Mouse (Mus musculus): ENCODE results near the gene Hnrnpul2. TPM values are rescaled to one million over a fixed set of nuclear protein-coding genes. Genes with fewer than 3 reads are reported as not detected.
"Not testable (repeated sequence)": the region's sequence is repeated elsewhere in the genome, so short reads cannot be mapped to it uniquely, and the experiment has no call there.

The Hnrnpul2 gene
- total RNA-seq, 4 experiments from 2014 or later, result 46.0 to 48.9 (median 46.9) TPM

DNA sequence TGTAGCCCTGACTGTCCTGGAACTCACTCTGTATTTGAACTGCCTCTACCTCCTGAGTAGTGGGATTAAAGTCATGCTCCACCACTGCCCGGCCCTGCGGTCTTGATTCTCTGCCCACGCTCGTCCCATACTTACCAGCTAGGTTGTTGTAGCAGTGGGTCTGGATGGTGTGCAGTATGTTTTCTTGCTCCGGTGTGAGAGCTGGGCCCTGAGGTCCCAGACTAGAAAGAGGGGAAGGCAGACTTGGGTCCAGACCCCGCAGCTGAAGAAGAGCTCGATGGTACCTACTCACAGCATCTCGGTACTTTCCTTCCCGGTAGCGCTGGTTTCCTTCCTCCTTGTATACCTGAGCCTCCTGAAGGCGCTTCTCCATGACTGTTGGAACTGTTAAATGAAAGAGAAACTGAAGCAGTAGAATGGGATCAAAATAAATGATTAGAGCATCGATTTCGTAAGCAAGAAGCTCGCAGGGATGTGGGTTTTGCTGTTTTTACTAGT is 1.5 kb upstream of the Hnrnpul2 start:
- no peak for DNase-seq (ENCODE audit: low spot score)

DNA sequence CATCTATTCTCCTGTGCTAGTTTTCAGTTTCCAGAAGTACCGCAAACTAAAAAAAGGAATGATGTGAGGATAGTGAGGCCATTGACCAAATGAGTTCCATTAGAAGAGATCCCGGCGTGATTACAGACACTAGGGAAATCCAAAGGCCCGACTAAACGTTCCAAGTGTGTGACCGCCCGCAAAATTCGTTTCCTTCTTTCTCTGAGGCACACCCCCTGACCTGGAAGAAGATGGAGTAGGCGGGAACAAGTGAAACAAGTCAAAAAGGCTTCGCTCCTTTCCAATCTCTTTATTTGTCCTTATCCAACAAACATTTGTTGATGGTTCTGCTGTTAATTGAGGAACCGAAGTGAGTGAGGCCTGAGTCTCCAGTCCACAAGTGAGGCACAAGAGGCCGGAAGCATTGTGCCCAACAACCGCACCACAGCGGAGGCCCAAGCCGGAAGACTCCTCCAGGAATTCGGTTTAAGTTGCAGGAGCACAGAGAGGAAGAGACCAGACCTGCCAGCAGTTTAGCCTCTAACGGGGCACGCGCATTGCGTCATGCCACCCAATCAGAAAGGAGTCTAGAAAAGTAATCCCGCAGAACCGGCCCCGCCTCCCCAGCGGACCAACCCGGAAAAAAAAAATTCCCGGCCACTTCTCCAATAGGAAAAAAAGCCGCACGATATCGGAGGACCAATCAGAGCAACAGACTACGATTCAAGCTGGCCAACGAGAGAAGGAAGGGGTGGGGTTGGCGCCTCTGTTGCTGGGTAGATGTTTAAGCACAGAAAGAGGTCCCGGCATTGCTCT is 812 bp upstream of the Hnrnpul2 start, which contains the start of gene Ttc9c:
Gene Ttc9c (minus strand): TSS at position 533 of the 795 bp plus-strand sequence.
- peak; percentile 98 for DNase-seq (ENCODE audit: low spot score)

DNA sequence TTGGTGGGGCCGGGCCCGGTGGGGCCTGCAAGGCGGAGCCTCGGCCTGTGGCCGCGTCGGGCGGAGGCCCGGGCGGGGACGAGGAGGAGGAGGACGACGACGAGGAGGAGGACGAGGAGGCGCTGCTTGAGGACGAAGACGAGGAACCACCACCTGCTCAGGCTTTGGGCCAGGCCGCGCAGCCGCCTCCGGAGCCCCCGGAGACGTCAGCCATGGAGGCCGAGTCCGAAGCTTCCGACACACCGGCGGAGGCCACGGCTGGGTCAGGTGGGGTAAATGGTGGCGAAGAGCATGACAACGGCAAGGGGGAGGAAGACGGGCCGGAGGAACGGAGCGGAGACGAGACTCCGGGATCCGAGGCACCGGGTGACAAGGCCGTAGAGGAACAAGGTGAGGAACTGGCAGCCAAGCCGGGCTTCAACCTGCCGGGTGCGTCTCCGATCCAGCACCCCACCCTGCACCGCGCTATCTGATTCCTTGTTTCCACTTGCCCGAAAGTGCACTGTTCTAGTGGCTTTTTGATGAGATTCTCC is 680 bp downstream of the Hnrnpul2 start:
- DNase-seq (ENCODE audit: low spot score), result no peak

DNA sequence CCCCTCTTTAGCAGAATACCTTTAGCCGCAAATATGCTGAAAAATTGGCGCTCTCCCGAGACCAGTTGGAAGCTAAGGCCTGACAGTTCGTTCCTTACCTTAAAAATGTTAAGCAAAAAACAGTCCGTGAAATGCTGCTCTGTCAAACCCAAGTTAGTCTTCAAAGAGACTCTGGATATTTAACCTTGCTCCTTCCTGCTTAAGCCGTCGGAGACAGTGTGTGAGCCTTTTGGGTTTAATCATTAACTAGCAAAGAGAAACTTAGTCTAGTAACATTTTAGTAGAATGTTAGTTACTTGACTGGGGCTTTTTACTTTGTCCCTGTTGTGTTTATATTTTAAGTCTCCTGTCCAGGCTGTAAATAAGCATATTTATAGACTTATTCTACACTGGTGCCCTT is 1.3 kb downstream of the Hnrnpul2 start:
- no peak for DNase-seq (ENCODE audit: low spot score)

DNA sequence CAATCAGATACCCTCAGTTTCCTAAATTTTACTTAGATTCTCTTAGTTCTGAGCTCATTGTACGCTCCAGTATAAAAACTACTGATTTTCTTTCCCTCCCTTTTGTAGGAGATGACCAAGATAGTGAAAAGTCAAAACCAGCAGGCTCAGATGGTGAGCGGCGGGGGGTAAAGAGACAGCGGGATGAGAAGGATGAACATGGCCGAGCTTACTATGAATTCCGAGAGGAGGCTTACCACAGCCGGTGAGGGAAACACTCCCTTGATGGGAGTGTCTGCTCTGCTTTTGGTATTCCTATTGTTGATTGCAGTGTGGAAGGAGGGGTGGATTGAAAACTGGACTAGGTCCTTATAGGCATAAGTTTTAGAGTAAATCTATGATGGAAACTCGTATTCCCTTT is 2.9 kb downstream of the Hnrnpul2 start:
- DNase-seq (ENCODE audit: low spot score), result no peak

DNA sequence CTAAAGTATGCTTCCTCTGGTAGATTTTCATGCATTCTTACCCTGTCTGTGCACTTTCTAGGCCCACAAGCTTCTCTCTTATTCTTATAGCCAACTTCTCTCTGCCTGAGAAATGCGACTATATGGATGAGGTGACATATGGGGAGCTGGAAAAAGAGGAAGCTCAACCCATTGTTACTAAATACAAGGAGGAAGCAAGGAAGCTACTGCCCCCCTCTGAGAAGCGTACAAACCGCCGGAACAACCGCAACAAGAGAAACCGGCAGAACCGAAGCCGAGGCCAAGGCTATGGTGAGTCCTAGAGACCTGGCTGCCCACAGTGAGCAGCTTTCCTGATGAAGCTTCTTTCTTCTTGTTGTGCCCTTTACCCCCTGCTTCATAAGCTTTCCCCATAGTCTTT is 9.8 kb downstream of the Hnrnpul2 start, which contains the start of gene AC129217.1:
Gene AC129217.1 (plus strand): TSS at position 114 of the 400 bp plus-strand sequence.
- DNase-seq (ENCODE audit: low spot score), result no peak

DNA sequence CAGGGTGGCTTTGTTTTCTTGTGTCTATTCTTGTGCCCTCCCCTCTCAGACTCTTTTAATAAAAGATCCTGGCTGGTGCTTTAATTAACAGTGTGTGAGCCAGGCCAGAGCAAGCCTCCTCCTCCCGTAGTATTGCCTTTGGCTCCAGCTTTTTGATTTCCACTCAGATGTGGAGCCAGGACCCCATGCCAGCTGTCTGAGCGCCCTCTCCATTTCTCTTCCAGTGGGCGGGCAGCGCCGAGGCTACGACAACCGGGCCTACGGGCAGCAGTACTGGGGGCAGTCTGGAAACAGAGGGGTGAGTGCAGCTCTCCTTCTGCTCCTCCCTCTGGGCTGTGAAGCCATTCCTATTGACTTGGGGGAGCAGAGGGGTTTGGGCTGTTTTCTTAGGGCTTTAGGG is 10.9 kb downstream of the Hnrnpul2 start:
- DNase-seq (ENCODE audit: low spot score), result no peak

DNA sequence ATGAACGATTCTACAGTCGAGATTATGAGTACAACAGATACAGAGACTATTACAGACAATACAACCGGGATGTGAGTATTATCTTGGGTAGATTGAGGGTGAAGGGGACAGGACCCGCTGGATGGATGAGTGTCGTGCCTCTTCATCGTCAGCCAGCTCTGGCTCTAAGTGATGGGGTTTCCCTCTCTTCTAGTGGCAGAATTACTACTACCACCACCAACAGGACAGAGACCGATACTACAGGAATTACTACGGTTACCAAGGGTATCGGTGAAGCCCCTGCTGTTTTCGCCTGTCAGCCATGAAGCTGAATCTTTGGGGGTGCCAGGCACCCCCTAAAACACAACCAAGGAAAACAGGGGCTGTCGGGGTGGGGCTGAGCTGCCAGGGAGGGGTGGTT is 11.5 kb downstream of the Hnrnpul2 start:
- no peak for DNase-seq (ENCODE audit: low spot score)

DNA sequence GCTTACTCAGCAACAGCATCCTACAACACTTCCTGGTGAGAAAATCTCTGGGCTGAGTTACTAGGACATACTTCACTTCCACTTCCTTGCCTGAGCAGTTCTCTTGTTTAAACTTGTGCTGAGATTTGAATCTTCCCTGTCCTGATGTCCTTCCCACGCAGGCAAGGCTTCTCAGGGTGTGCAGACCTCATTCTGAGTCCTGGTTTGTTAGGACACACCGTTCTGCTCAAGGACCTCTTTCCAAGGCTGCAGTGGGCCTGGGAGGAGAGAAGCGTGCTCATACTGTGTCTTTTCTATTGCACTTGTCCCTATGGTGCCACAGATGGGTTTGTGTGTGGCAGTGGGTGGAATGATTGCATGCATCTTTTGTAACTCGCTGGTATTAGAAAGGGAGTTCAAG is 13.2 kb downstream of the Hnrnpul2 start:
- DNase-seq (ENCODE audit: low spot score), result no peak

DNA sequence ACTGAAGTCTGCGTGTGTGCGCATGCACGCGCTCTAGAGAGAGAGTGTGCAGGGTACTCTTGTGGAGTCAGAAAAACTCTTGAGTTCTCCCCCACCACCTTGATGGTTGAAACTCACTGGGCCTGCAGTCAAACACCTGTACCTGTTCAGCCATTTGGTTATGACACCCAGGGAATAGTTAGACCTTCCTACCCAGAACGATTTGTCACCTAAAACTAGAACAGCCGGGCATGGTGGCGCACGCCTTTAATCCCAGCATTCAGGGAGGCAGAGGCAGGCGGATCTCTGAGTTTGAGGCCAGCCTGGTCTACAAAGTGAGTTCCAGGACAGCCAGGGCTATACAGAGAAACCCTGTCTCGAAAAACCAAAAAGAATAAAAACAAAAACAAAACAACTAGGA is 16.5 kb downstream of the Hnrnpul2 start:
- DNase-seq (ENCODE audit: low spot score), result not testable (repeated sequence)

DNA sequence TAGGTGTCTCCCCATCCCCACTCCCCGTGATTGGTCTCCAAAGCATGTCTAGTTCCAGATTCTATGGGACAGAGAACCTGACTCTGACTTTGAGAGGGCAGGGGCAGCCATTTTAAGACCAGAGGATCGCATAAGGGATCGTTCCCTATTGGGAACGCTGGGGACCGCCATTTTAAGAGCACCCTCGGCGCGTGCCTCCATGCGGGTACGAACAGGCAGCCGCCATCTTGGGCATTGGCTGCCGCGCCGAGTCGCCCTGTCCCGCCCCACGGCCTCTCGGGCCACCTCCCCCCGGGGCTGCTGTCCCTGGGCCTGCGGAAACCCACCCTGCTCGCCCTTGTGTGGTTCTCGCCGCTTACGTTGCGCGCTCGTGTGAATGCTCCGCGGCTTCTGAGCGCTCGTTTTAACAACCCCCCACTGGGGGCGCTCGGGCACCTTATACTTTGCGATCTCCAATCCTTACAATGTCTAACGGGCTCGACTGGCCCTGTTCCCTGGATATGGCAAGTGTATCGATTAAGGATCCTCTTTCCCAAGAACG is 17.5 kb downstream of the Hnrnpul2 start, which contains the start of gene Bscl2:
Gene Bscl2 (plus strand): TSS at position 217 of the 541 bp plus-strand sequence.
- DNase-seq (ENCODE audit: low spot score), result peak; percentile 79

DNA sequence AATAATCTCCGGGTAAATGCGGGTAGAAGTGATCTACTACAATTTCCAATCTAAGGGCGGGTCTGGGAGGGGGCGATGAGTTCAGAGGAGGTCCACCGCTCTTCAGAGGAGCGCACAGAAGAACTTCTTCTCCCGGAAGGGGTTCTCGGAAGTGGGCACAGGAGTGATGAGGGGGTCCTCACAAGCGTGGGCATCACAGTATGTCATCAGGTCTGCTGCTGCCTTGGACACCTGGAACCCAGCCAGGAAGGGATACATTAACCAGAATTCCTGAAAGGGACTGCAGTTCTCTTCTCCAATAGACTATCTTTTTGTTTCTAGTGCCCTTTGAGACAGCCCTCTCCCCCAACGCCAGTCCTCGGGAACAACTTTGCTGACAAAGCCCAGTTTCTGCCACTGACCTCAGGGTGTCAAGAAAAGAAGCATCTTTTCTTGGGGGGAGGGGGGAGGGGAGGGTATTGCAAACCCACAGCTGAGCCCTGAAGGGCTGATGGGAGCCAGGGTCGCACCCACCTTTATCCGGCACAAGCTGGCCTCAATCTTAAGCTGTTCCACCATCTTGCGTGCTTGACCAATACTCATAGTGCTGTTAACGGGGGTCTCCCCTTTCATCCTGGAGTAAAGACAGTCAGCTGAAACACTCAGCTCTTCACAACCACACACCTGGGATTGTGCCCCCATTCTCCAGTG is 18.4 kb downstream of the Hnrnpul2 start:
- DNase-seq (ENCODE audit: low spot score), result no peak

DNA sequence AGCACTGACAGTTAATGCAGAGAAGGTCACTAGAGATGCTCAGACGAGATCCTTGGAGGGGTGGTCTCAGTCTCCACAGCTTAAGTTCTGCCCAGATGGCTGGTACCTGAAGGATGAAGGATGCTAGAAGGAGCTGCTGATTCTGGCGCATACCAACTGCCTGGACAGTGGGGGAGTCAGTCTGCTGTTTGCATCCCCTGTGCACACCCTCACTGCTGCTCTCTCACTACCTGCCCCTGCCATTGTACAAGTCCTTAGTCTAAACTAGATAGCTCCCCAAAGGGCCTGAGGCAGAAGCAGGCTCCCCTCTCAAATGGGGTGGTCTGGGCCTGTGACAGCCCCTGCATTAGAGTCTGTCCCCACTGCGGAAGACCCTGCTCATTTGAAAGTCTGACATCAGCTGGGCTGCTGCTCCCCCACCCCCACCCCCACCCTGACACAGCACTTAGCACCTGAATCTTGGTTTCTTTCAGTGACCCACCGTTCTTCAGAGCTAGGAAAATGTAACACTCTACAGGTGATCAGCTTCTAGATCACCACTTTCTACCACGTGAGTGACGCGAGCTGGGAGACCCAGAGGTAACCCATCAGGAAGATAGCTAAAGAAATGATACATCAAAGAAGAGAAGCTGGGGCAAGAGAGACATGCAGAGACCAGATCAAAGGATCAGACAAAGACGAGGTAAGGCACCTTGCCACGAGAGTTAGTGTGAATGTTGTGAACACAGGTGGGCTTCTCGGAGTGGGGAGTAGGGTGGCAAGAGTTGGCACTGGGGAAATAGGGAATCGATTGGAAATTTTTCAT is 19.5 kb downstream of the Hnrnpul2 start, which contains the start of gene Gng3:
Gene Gng3 (minus strand): TSS at position 92 of the 805 bp plus-strand sequence.
- DNase-seq (ENCODE audit: low spot score), result no peak

DNA sequence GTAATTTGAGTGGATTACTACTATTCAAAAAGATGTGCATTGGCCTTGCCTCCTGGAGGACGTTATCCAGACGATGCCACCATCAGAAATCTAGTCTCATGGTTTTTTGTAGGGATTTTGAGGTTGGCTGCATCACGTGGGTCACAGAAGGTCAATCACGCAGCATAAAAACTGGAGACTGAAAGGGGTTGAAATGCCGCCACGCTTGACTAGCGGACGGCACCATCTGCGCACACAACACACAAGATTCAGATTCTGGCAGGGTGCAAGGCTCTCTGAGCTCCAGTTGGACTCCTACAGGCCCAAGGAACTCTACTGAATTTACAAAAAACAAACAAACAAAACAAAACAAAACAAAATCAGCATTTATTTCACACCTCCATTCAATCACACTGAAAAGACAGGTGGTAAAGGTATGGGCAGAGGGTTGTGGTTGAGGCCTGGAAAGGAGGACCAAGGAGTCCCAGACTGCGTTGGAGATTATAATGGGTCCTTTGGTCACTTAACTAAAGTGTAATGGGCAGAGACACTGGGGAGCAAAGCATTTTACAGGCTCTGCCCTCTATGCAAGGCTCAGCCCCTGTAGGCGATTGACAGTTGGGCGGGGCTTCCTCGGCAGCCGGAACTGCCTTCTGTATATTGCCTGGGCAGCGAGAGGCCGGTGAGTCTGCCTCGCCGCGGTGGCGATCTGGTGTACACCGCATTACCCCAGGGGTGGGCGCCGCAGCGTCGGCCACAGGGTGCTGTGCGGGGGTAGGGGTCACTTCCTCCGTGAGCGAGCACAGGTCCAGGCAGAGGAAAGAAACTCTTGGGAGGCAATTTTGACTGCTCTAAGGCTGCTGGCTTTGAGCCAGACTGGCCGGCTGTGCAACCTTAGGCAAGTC is 20.3 kb downstream of the Hnrnpul2 start:
- DNase-seq (ENCODE audit: low spot score), result peak; percentile 67

DNA sequence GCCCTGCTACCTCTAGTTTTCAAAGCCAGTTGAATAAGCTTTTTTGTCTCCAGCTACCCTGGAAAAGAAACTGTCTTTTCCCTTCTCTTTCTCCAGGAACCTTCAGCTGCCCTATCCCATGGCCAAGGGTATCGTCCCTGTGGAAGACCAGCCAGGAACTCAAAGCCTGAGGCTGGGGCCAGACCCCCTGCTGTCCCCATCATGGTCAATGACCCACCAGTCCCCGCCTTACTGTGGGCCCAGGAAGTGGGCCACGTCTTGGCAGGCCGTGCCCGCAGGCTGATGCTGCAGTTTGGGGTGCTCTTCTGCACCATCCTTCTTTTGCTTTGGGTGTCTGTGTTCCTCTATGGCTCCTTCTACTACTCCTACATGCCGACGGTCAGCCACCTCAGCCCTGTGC is 21.2 kb downstream of the Hnrnpul2 start:
- no peak for DNase-seq (ENCODE audit: low spot score)

DNA sequence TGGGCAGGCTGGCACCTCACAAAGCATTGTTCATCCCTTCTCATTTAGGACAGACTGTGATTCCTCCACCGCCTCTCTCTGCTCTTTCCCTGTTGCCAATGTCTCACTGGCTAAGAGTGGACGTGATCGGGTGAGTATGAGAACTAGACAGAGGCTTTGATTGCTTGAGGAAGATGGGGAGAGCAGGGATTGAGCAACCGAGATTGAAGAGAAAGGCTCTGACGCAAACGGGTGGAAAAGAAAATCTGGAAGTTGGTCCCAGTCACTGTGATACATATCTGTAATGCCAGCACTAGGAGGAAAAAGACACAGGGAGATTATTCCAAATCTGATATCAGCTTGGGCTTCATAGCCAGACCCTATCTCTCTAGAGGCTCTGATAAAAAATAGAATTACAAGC is 23.2 kb downstream of the Hnrnpul2 start:
- no peak for DNase-seq (ENCODE audit: low spot score)

DNA sequence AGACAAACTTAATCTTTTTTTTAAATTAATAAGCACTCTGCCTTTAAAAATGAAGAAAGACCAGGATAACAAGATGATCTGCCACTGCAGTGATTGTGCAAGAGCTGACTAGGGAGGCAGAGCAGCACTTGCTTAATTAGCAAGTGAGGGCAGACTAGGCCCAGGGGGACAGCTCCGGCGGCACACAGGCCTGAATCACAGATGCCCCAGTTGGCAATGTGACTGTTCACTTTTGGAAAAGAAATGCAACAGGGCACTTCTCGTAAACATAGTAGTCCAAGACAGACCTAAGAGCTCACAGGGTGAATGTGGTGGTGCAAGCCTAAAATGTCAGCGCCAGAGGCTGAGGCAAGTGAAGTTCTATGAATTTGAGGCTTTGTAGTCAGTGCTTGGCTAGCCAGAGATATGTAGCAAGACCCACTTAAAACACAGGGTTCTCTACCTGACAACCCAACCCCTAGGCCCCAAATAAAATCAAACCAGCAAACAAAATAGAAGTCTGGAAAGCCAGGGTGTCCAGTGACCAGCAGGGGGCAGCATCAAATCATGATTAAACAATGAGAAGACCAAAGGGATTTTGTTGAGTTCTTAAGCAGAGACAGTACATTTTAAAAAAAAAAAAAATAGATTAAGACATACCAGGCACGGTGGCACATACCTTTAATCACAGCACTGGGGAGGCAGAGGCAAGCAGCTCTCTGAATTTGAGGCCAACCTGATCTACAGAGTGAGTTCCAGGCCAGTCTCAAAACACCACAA is 24.7 kb downstream of the Hnrnpul2 start:
- peak; percentile 81 for DNase-seq (ENCODE audit: low spot score)

DNA sequence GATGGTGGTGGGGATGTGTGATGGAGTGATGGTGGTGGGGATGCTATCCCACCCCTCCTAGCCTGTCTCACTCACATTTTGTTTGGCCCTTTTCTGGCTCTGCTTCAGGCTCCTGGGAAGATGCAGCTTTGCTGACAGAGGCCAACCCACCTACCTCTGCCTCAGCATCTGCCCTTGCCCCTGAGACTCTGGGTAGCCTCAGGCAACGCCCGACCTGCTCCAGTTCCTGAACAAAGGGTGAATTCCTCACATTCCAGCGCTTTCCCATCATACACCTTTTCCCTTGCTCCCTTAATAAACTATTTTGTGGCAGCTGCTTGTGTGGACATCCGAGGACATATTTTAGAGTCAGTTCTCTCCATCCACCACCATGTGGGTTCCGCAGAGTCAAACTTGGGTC is 28.5 kb downstream of the Hnrnpul2 start:
- no peak for DNase-seq (ENCODE audit: low spot score)

DNA sequence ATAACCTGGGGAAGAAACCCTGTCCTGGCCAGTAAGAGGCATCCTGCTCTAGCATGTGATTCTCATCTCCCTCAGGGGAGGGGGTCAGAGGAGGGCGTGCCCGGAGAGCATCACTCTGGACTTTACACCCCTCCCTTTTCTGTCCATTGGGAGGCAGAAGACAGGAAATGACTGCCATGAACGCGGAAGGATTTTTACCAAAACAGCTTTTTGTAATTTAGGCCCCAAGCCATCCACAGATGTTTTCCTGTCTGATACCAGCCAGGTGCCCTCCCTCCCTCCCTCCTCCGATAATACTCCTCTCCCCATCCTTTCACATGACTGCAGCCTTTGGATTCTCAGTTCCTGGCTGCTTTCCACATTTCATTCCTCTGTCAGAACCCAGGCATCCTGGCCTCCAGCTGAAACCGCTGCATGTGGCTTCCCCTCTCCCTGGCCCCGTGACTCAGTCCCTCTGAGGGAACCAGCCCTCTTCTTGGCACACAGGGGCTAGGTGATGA is 30.6 kb downstream of the Hnrnpul2 start, which contains the start of gene Lrrn4cl:
Gene Lrrn4cl (plus strand): TSS at position 367 of the 500 bp plus-strand sequence.
- DNase-seq (ENCODE audit: low spot score), result peak; percentile 38
